Mouse (Mus musculus): Measurements from ENCODE around the gene Slc22a21. TPM values are rescaled to one million over a fixed set of nuclear protein-coding genes. Genes with fewer than 3 reads are reported as not detected.

The Slc22a21 gene
- polyA plus RNA-seq, 1 experiment from 2014 or later: 4.0 TPM

GRCm38 (mm10) chr11:53929741-53930140 lies 50.4 kb downstream of the Slc22a21 start:
- no peak overlapping the region for H3K9ac ChIP-seq (ENCODE audit: low read depth, low read length)
- WGBS: 69% methylated on average over 3 of the region's 3 CpGs
- no peaks in the 10 kb centered on the region for H3K27me3 ChIP-seq (ENCODE audit: control insufficient read depth, insufficient read depth, low read depth, low read length)
- no peak for ATAC-seq
- H3K27ac ChIP-seq (ENCODE audit: low read length): no peak overlapping the region
- H3K4me1 ChIP-seq (ENCODE audit: control insufficient read depth, insufficient read depth, low read length): no peaks in the 10 kb centered on the region
- no peaks in the 10 kb centered on the region for H3K36me3 ChIP-seq (ENCODE audit: control insufficient read depth, insufficient read depth, low read length)
- no peak overlapping the region for H3K4me2 ChIP-seq (ENCODE audit: low read length)
- no peak overlapping the region for H3K4me3 ChIP-seq (ENCODE audit: low read depth, low read length)
- 0 out of 2 replicates have a peak, but pooled peaks cover 3% of the 10 kb centered on the region for H3K9me3 ChIP-seq (replicated peaks; ENCODE audit: control insufficient read depth, low read length, poor library complexity, severe bottlenecking)

- no peak for ATAC-seq
- no peak overlapping the region for H3K4me2 ChIP-seq (ENCODE audit: low read length)
- 89% methylated on average over 3 of the region's 3 CpGs for WGBS
- no peak overlapping the region for H3K27ac ChIP-seq (ENCODE audit: low read length)
- no peaks in the 10 kb centered on the region for H3K4me1 ChIP-seq (ENCODE audit: control insufficient read depth, insufficient read depth, low read length)
- 0 out of 2 replicates have a peak, but pooled peaks cover 3% of the 10 kb centered on the region for H3K9me3 ChIP-seq (replicated peaks; ENCODE audit: control insufficient read depth, low read length, poor library complexity, severe bottlenecking)
- H3K36me3 ChIP-seq (ENCODE audit: control insufficient read depth, insufficient read depth, low read length): no peaks in the 10 kb centered on the region
- H3K4me3 ChIP-seq (ENCODE audit: low read depth, low read length): no peak overlapping the region
- H3K27me3 ChIP-seq (ENCODE audit: control insufficient read depth, insufficient read depth, low read depth, low read length): no peaks in the 10 kb centered on the region
- no peak overlapping the region for H3K9ac ChIP-seq (ENCODE audit: low read depth, low read length)
These were observed 51.5 kb downstream of the Slc22a21 start for GRCm38 (mm10) chr11:53928585-53928984.

- 93% methylated on average over 5 of the region's 5 CpGs for WGBS
- H3K27me3 ChIP-seq (ENCODE audit: control insufficient read depth, insufficient read depth, low read depth, low read length): no peaks in the 10 kb centered on the region
These were observed 53.8 kb downstream of the Slc22a21 start for GRCm38 (mm10) chr11:53926303-53926702.

GRCm38 (mm10) chr11:53918851-53919250 lies 61.3 kb downstream of the Slc22a21 start:
- no peak overlapping the region for H3K9ac ChIP-seq (ENCODE audit: low read depth, low read length)
- H3K27ac ChIP-seq (ENCODE audit: low read length): no peak overlapping the region
- H3K27me3 ChIP-seq (ENCODE audit: control insufficient read depth, insufficient read depth, low read depth, low read length): no peaks in the 10 kb centered on the region
- no peak overlapping the region for H3K4me3 ChIP-seq (ENCODE audit: low read depth, low read length)
- H3K9me3 ChIP-seq (replicated peaks; ENCODE audit: control insufficient read depth, low read length, poor library complexity, severe bottlenecking): no peaks in the 10 kb centered on the region
- no peaks in the 10 kb centered on the region for H3K4me1 ChIP-seq (ENCODE audit: control insufficient read depth, insufficient read depth, low read length)
- no peaks in the 10 kb centered on the region for H3K36me3 ChIP-seq (ENCODE audit: control insufficient read depth, insufficient read depth, low read length)
- no peak overlapping the region for H3K4me2 ChIP-seq (ENCODE audit: low read length)
- WGBS: 94% methylated on average over 4 of the region's 4 CpGs
- ATAC-seq: no peak

More at GRCm38 (mm10) chr11:53926303-53926702, 53.8 kb downstream of the Slc22a21 start:
- no peak overlapping the region for H3K4me2 ChIP-seq (ENCODE audit: low read length)
- no peaks in the 10 kb centered on the region for H3K36me3 ChIP-seq (ENCODE audit: control insufficient read depth, insufficient read depth, low read length)
- no peaks in the 10 kb centered on the region for H3K4me1 ChIP-seq (ENCODE audit: control insufficient read depth, insufficient read depth, low read length)
- ATAC-seq: no peak
- H3K27ac ChIP-seq (ENCODE audit: low read length): no peak overlapping the region
- H3K9ac ChIP-seq (ENCODE audit: low read depth, low read length): no peak overlapping the region
- H3K9me3 ChIP-seq (replicated peaks; ENCODE audit: control insufficient read depth, low read length, poor library complexity, severe bottlenecking): 0 out of 2 replicates have a peak, but pooled peaks cover 3% of the 10 kb centered on the region
- no peak overlapping the region for H3K4me3 ChIP-seq (ENCODE audit: low read depth, low read length)

GRCm38 (mm10) chr11:53911011-53911410 lies 69.1 kb downstream of the Slc22a21 start:
- Histone ChIP-seq H3K4me3 (ENCODE audit: low read depth, low read length) (no peak overlapping the region), H3K4me1 (ENCODE audit: control insufficient read depth, insufficient read depth, low read length) (no peaks in the 10 kb centered on the region), H3K36me3 (ENCODE audit: control insufficient read depth, insufficient read depth, low read length) (no peaks in the 10 kb centered on the region), H3K27me3 (ENCODE audit: control insufficient read depth, insufficient read depth, low read depth, low read length) (no peaks in the 10 kb centered on the region), H3K9me3 (replicated peaks; ENCODE audit: control insufficient read depth, low read length, poor library complexity, severe bottlenecking) (no peaks in the 10 kb centered on the region; the same call in 1 of the 2 replicates), H3K27ac (ENCODE audit: low read length) (no peak overlapping the region), H3K4me2 (ENCODE audit: low read length) (no peak overlapping the region), H3K9ac (ENCODE audit: low read depth, low read length) (no peak overlapping the region)
- no peak for ATAC-seq
- WGBS: 89% methylated on average over 4 of the region's 4 CpGs

- no peak for ATAC-seq
- Histone ChIP-seq H3K9ac (ENCODE audit: low read depth, low read length) (no peak overlapping the region), H3K27ac (ENCODE audit: low read length) (no peak overlapping the region), H3K27me3 (ENCODE audit: control insufficient read depth, insufficient read depth, low read depth, low read length) (no peaks in the 10 kb centered on the region), H3K36me3 (ENCODE audit: control insufficient read depth, insufficient read depth, low read length) (no peaks in the 10 kb centered on the region), H3K4me3 (ENCODE audit: low read depth, low read length) (no peak overlapping the region), H3K4me2 (ENCODE audit: low read length) (no peak overlapping the region), H3K4me1 (ENCODE audit: control insufficient read depth, insufficient read depth, low read length) (no peaks in the 10 kb centered on the region), H3K9me3 (replicated peaks; ENCODE audit: control insufficient read depth, low read length, poor library complexity, severe bottlenecking) (no peaks in the 10 kb centered on the region; the same call in 1 of the 2 replicates)
- WGBS: 96% methylated on average over 8 of the region's 8 CpGs
These were observed 71.4 kb downstream of the Slc22a21 start for GRCm38 (mm10) chr11:53908686-53909085.

- H3K9me3 ChIP-seq (replicated peaks; ENCODE audit: control insufficient read depth, low read length, poor library complexity, severe bottlenecking): no peaks in the 10 kb centered on the region; the same call in 1 of the 2 replicates
- H3K4me3 ChIP-seq (ENCODE audit: low read depth, low read length): no peak overlapping the region
- no peaks in the 10 kb centered on the region for H3K36me3 ChIP-seq (ENCODE audit: control insufficient read depth, insufficient read depth, low read length)
- H3K27ac ChIP-seq (ENCODE audit: low read length): no peak overlapping the region
- 72% methylated on average over 9 of the region's 9 CpGs for WGBS
- H3K4me1 ChIP-seq (ENCODE audit: control insufficient read depth, insufficient read depth, low read length): no peaks in the 10 kb centered on the region
- no peak overlapping the region for H3K4me2 ChIP-seq (ENCODE audit: low read length)
- ATAC-seq: no peak
- H3K27me3 ChIP-seq (ENCODE audit: control insufficient read depth, insufficient read depth, low read depth, low read length): no peaks in the 10 kb centered on the region
- H3K9ac ChIP-seq (ENCODE audit: low read depth, low read length): no peak overlapping the region
These were observed 75.6 kb downstream of the Slc22a21 start for GRCm38 (mm10) chr11:53904534-53904925.

- Histone ChIP-seq H3K36me3 (ENCODE audit: control insufficient read depth, insufficient read depth, low read length) (no peaks in the 10 kb centered on the region), H3K27me3 (ENCODE audit: control insufficient read depth, insufficient read depth, low read depth, low read length) (no peaks in the 10 kb centered on the region), H3K9ac (ENCODE audit: low read depth, low read length) (no peak overlapping the region), H3K9me3 (replicated peaks; ENCODE audit: control insufficient read depth, low read length, poor library complexity, severe bottlenecking) (no peaks in the 10 kb centered on the region; the same call in 1 of the 2 replicates), H3K27ac (ENCODE audit: low read length) (no peak overlapping the region), H3K4me2 (ENCODE audit: low read length) (no peak overlapping the region), H3K4me1 (ENCODE audit: control insufficient read depth, insufficient read depth, low read length) (no peaks in the 10 kb centered on the region), H3K4me3 (ENCODE audit: low read depth, low read length) (no peak overlapping the region)
- WGBS: 53% methylated on average over 16 of the region's 16 CpGs
- no peak for ATAC-seq
These were observed 76.2 kb downstream of the Slc22a21 start for GRCm38 (mm10) chr11:53903781-53904533.

GRCm38 (mm10) chr11:53902741-53903140 lies 77.4 kb downstream of the Slc22a21 start:
- Histone ChIP-seq H3K36me3 (ENCODE audit: control insufficient read depth, insufficient read depth, low read length) (no peaks in the 10 kb centered on the region), H3K9ac (ENCODE audit: low read depth, low read length) (no peak overlapping the region), H3K4me1 (ENCODE audit: control insufficient read depth, insufficient read depth, low read length) (no peaks in the 10 kb centered on the region), H3K27me3 (ENCODE audit: control insufficient read depth, insufficient read depth, low read depth, low read length) (no peaks in the 10 kb centered on the region), H3K4me2 (ENCODE audit: low read length) (no peak overlapping the region), H3K9me3 (replicated peaks; ENCODE audit: control insufficient read depth, low read length, poor library complexity, severe bottlenecking) (no peaks in the 10 kb centered on the region; the same call in 1 of the 2 replicates), H3K4me3 (ENCODE audit: low read depth, low read length) (no peak overlapping the region), H3K27ac (ENCODE audit: low read length) (no peak overlapping the region)
- no peak for ATAC-seq
- WGBS: 92% methylated on average over 14 of the region's 14 CpGs

Data from midbrain, embryonic 16.5 days (tissue).